Mouse (Mus musculus) CH12.LX (cell line): Measurements from ENCODE around the gene Pbrm1. TPM values are rescaled to one million over a fixed set of nuclear protein-coding genes. Genes with fewer than 3 reads are reported as not detected.

ENCODE experiments used
- DNase-seq: peaks from one replicate; pipeline ENCODE4 v3.0.0-alpha.2; 2013; ENCODE audit errors: extremely low read depth
- H3K27ac ChIP-seq: 2 replicates; pipeline ENCODE4 v1.5.1; 2012; ENCODE audit warnings: low read depth, mild to moderate bottlenecking, control low read depth, moderate library complexity; ENCODE audit not compliant: insufficient read depth
- H3K27me3 ChIP-seq: replicated peaks from 2 replicates; pipeline ENCODE3; 2012; ENCODE audit warnings: inconsistent platforms
- H3K36me3 ChIP-seq, 2 experiments: replicated peaks in 1 of 2; 2 replicates each; pipeline versions ENCODE3 to v1.6.1; 2012; ENCODE audit warnings: inconsistent platforms in 1 of 2, low read length in 1 of 2, mild to moderate bottlenecking in 1 of 2, mixed read lengths in 1 of 2, moderate library complexity in 1 of 2; ENCODE audit not compliant: control insufficient read depth in 1 of 2, insufficient read depth in 1 of 2
- H3K4me1 ChIP-seq, 2 experiments: 2 replicates each; pipeline ENCODE4 v1.6.1; 2012; ENCODE audit warnings: inconsistent platforms in 1 of 2, moderate library complexity in 1 of 2; ENCODE audit not compliant: insufficient read depth in 2 of 2, control insufficient read depth in 1 of 2
- H3K4me2 ChIP-seq: 2 replicates; pipeline ENCODE4 v1.6.1; 2012; ENCODE audit warnings: low read depth, mild to moderate bottlenecking, control low read depth; ENCODE audit not compliant: poor library complexity, insufficient read depth, severe bottlenecking
- H3K4me3 ChIP-seq, 3 experiments: fragments of 150-350 bp in 1 of 3; sonication (generic) in 1 of 3; replicated peaks in 1 of 3; 2 replicates each; pipeline versions ENCODE3 to v1.5.1; 2011 to 2012; ENCODE audit warnings: low read depth in 2 of 3, low read length in 2 of 3, mild to moderate bottlenecking in 2 of 3, moderate library complexity in 2 of 3, control low read depth in 1 of 3, improper control_type of control experiment in 1 of 3, inconsistent platforms in 1 of 3, mixed read lengths in 1 of 3; ENCODE audit not compliant: poor library complexity in 1 of 3
- H3K79me2 ChIP-seq: replicated peaks from 2 replicates; pipeline ENCODE4 v1.6.1; 2012; ENCODE audit warnings: mild to moderate bottlenecking, moderate library complexity; ENCODE audit not compliant: control insufficient read depth, poor library complexity, insufficient read depth, severe bottlenecking; ENCODE audit errors: extremely low read depth
- H3K9ac ChIP-seq: 2 replicates; pipeline ENCODE4 v1.6.1; 2012; ENCODE audit warnings: low read depth, mild to moderate bottlenecking, control low read depth, moderate library complexity; ENCODE audit not compliant: insufficient read depth
- H3K9me3 ChIP-seq: replicated peaks from 2 replicates; pipeline ENCODE3; 2012; ENCODE audit warnings: low read length, inconsistent platforms, mixed read lengths
- BHLHE40 ChIP-seq: IDR thresholded peaks from 2 replicates; pipeline ENCODE4 v1.6.1; 2011; ENCODE audit warnings: mild to moderate bottlenecking, low read depth, low read length, improper control_type of control experiment
- CHD1 ChIP-seq: IDR thresholded peaks from 2 replicates; pipeline ENCODE4 v1.6.1; 2012; ENCODE audit warnings: low read depth, low read length, improper control_type of control experiment, inconsistent platforms
- CTCF ChIP-seq, 2 experiments: IDR thresholded peaks in 1 of 2; conservative IDR thresholded peaks in 1 of 2; 2 replicates each; pipeline ENCODE4 v1.5.1; 2011 to 2012; ENCODE audit warnings: low read depth in 2 of 2, low read length in 2 of 2, improper control_type of control experiment in 1 of 2, inconsistent platforms in 1 of 2, mild to moderate bottlenecking in 1 of 2, moderate library complexity in 1 of 2
- E2F4 ChIP-seq: IDR thresholded peaks from 2 replicates; pipeline ENCODE4 v1.6.1; 2011; ENCODE audit warnings: low read depth, low read length, improper control_type of control experiment; ENCODE audit not compliant: insufficient replicate concordance
- EP300 ChIP-seq: IDR thresholded peaks from 2 replicates; pipeline ENCODE4 v1.6.1; 2011; ENCODE audit warnings: low read length, improper control_type of control experiment
- IRF4 ChIP-seq: IDR thresholded peaks from 2 replicates; pipeline ENCODE4 v1.6.1; 2014; ENCODE audit warnings: low read depth, mild to moderate bottlenecking, inconsistent platforms, low read length, improper control_type of control experiment
- JUN ChIP-seq: IDR thresholded peaks from 2 replicates; pipeline ENCODE4 v1.6.1; 2011; ENCODE audit warnings: low read depth, mild to moderate bottlenecking, low read length, improper control_type of control experiment, moderate library complexity; ENCODE audit not compliant: insufficient read depth
- KAT2A ChIP-seq: IDR thresholded peaks from 2 replicates; pipeline ENCODE4 v1.6.1; 2012; ENCODE audit warnings: low read length, improper control_type of control experiment, inconsistent platforms; ENCODE audit not compliant: insufficient replicate concordance
- MAFK ChIP-seq: IDR thresholded peaks from 2 replicates; pipeline ENCODE4 v1.6.1; 2011; ENCODE audit warnings: low read length, improper control_type of control experiment; ENCODE audit not compliant: insufficient replicate concordance
- MAX ChIP-seq: IDR thresholded peaks from 2 replicates; pipeline ENCODE4 v1.6.1; 2011; ENCODE audit warnings: low read length, improper control_type of control experiment
- MAZ ChIP-seq: IDR thresholded peaks from 2 replicates; pipeline ENCODE4 v1.6.1; 2012; ENCODE audit warnings: low read depth, mild to moderate bottlenecking, inconsistent platforms, low read length, improper control_type of control experiment, moderate library complexity
- MXI1 ChIP-seq: IDR thresholded peaks from 2 replicates; pipeline ENCODE4 v1.6.1; 2011; ENCODE audit warnings: mild to moderate bottlenecking, low read depth, low read length, improper control_type of control experiment
- MYC ChIP-seq: IDR thresholded peaks from 2 replicates; pipeline ENCODE4 v1.6.1; 2011; ENCODE audit warnings: low read depth, mild to moderate bottlenecking, improper control_type of control experiment, low read length
- POLR2A ChIP-seq: IDR thresholded peaks from 2 replicates; pipeline ENCODE4 v1.6.1; 2011; ENCODE audit warnings: low read depth, mild to moderate bottlenecking, improper control_type of control experiment, low read length
- POLR2AphosphoS2 ChIP-seq: IDR thresholded peaks from 2 replicates; pipeline ENCODE4 v1.6.1; 2011; ENCODE audit warnings: low read depth, low read length, improper control_type of control experiment
- RAD21 ChIP-seq: IDR thresholded peaks from 2 replicates; pipeline ENCODE4 v1.6.1; 2011; ENCODE audit warnings: low read depth, mild to moderate bottlenecking, low read length, improper control_type of control experiment, moderate library complexity
- TCF12 ChIP-seq: IDR thresholded peaks from 2 replicates; pipeline ENCODE4 v1.6.1; 2014; ENCODE audit warnings: low read depth, mild to moderate bottlenecking, inconsistent platforms, low read length, improper control_type of control experiment
- UBTF ChIP-seq: IDR thresholded peaks from 2 replicates; pipeline ENCODE4 v1.6.1; 2012; ENCODE audit warnings: low read depth, mild to moderate bottlenecking, inconsistent platforms, low read length, improper control_type of control experiment, moderate library complexity
- USF1 ChIP-seq: IDR thresholded peaks from 2 replicates; pipeline ENCODE4 v1.6.1; 2014; ENCODE audit warnings: low read depth, mild to moderate bottlenecking, inconsistent platforms, low read length, improper control_type of control experiment
- dilution Hi-C: fragments of 300-500 bp; cut with MboI; formaldehyde crosslinking; loops from 2 replicates; pipeline ENCODE4 v1.14.3; 2020; ENCODE audit warnings: low sequenced_read_pairs; ENCODE audit not compliant: extremely low pct_unique_long_range_greater_than_20kb, extremely low pct_ligation_motif_present
- in situ Hi-C: fragments of 300-500 bp; cut with MboI; formaldehyde crosslinking; loops from 3 replicates; pipeline ENCODE4 v1.14.3; 2019; ENCODE audit warnings: low sequenced_read_pairs, low pct_ligation_motif_present, low pct_unique_long_range_greater_than_20kb, mixed read lengths
- polyA plus RNA-seq: library from polyadenylated mRNA; unstranded; fragments of >175 nt; gene quantifications from 2 replicates; pipeline ENCODE4 v1.2.1, GENCODE M21; 2012; ENCODE audit warnings: low read depth; ENCODE audit not compliant: insufficient read length
- total RNA-seq, 2 experiments: library from RNA; depleted of rRNA; stranded (reverse); fragments of 300-350 nt in 1 of 2; fragments of >200 nt in 1 of 2; gene quantifications; 2 replicates each; pipeline ENCODE4 v1.2.3; 2012 to 2014

Pbrm1 gene
- total and polyA plus RNA-seq, 3 experiments: 20.4 to 28.8 (median 22.6) TPM

DNA sequence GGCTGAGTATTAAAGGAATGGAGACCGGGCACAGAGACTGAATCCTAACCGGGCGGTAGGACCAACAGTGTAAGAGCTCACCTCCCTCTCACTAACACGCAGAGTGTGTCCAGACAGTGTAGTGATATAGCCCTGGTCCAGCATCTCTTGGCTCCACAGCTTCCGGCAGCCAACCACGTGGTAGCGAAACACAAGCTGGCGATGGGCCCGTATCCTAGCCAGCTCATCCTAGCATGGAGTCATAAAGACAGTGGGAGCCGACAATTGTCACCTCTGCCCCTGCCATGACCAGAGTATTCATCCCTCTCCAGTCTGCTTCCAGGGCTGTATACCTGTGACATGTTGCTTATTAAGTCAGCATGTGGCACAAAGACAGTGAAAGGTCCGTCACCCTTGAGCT is 126.8 kb downstream of the Pbrm1 start:
- peaks cover 12 to 92% of the 10 kb centered on the region in 2 experiments for H3K36me3 ChIP-seq
- no peaks in the 10 kb centered on the region for H3K79me2 ChIP-seq
- in situ Hi-C loops (no loop called here), dilution Hi-C loops (no loop called here)
- TF ChIP-seq CTCF (conservative IDR thresholded peaks at IDR 0.05 in 1 of 2, IDR thresholded peaks at IDR 0.05 in 1 of 2; ENCODE audit: low read depth in 2 of 2, low read length in 2 of 2): no peak
- TF ChIP-seq RAD21: no peak
- no peak for TF ChIP-seq TCF12
- no peak for TF ChIP-seq MYC
- TF ChIP-seq UBTF: no peak
- no peak for TF ChIP-seq MAFK
- no peak for TF ChIP-seq POLR2AphosphoS2
- TF ChIP-seq E2F4: no peak
- no peak for TF ChIP-seq IRF4
- TF ChIP-seq MAZ: no peak
- no peak for TF ChIP-seq BHLHE40
- TF ChIP-seq KAT2A: no peak
- TF ChIP-seq CHD1: no peak
- TF ChIP-seq POLR2A: no peak
- no peak for TF ChIP-seq JUN
- no peak for TF ChIP-seq MXI1
- no peak for TF ChIP-seq USF1
- H3K4me2 ChIP-seq: no peak overlapping the region
- H3K4me1 ChIP-seq: no peaks in the 10 kb centered on the region
- H3K9ac ChIP-seq: no peak overlapping the region
- no peak overlapping the region for H3K4me3 ChIP-seq
- no peaks in the 10 kb centered on the region for H3K27me3 ChIP-seq
- no peak overlapping the region for H3K27ac ChIP-seq
- H3K9me3 ChIP-seq: peaks cover 9% of the 10 kb centered on the region
- no peak for DNase-seq

DNA sequence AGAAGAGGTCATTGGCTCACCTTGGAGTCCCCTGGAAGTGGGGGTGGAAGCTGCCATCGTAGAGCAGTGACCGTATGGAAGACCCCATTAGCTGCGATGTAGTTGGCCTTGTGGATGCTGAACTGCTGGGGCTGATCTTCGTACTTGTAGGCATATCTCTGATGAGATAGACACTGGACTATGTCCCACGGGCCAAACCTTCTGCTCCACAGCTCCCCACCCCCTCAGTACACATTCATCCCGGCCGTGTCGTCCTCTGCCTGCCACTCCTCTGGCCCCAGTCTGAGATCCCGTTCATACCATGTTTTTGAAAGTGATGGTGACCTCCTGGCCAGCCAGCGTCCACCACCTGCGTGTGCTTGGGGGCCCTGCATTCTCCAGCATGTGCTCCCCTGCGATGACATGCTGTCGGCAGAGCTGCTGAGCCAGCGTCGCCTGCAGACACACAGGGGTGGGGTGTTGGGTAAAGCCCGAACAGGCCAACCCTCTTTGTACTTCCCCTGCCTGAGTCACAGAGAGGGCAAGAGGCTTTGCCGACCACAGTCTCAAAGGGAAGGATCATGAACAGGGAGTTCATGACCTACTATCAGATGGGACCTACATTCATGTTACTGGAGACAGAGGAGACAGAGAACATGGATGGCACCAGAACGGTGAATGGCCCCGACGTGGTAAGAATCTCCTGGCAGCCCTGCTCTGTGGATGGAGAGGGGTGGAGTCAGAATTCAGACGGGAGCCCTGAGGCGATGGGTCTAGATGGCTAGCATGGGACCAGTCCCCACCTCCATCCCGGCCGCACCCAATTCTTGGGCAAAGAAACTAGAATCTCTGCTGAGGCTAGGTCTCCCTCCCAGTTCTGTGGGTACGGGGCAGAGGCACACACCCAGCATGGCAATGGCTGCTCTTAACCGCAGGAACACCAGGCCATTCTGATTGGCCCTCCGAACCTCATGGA is 141.5 kb downstream of the Pbrm1 start:
- peaks cover 0 to 26% of the 10 kb centered on the region in 2 experiments for H3K36me3 ChIP-seq
- H3K27ac ChIP-seq: no peak overlapping the region
- dilution Hi-C loops (no loop called here), in situ Hi-C loops (no loop called here)
- H3K9me3 ChIP-seq: no peaks in the 10 kb centered on the region
- no peaks in the 10 kb centered on the region for H3K27me3 ChIP-seq
- H3K4me2 ChIP-seq: peak overlapping the region; percentile 41
- H3K4me1 ChIP-seq: peaks cover 20 to 53% of the 10 kb centered on the region in 2 experiments
- H3K4me3 ChIP-seq: peak overlapping the region; percentile 28 to 49 (median 46)
- H3K9ac ChIP-seq: no peak overlapping the region
- 0 out of 2 replicates have a peak, but pooled peaks have one; percentile 44 for TF ChIP-seq MXI1
- peak; percentile 49 for TF ChIP-seq BHLHE40
- peak; percentile 45 for TF ChIP-seq MAX
- TF ChIP-seq RAD21: no peak
- TF ChIP-seq EP300: no peak
- peak; percentile 67 for DNase-seq
- no peaks in the 10 kb centered on the region for H3K79me2 ChIP-seq
